In genomic region chr17:46885910-46886643, GRCm38 (mm10) we compare ENCODE assay signal across 12 mouse cellular contexts. TPM values are rescaled to one million over a fixed set of nuclear protein-coding genes. Genes with fewer than 3 reads are reported as not detected.
A peak's percentile ranks its signal among the peaks of the same experiment; 100 is the strongest.
DNase-seq lines count a peak whose midpoint lies in the region; ATAC-seq and TF ChIP-seq lines count a peak whose summit lies in the region.
"Had no signal": no experiment of that assay in that cellular context is flagged by ENCODE, and none has a peak within 500 bp of the region (broad histone marks: within the 10 kb centered on the region; RNA-seq: fewer than 3 reads in every experiment).

No protein-coding gene starts in this region.

- H3K4me2 ChIP-seq in heart, embryonic 16.5 days (ENCODE audit: low read depth, low read length) = peak overlapping the region; percentile 16; the same call in 1 of the 2 replicates
- H3K4me2 ChIP-seq in lung, embryonic 16.5 days (ENCODE audit: low read depth, low read length) = no peak overlapping the region
- H3K4me2 ChIP-seq: forebrain, embryonic 13.5 days had no signal

- TF ChIP-seq CTCF in gastrocnemius, adult 2 months (IDR thresholded peaks at IDR 0.05) = no peak

- intact Hi-C loops in gastrocnemius, adult 2 months (cut with DNase I) = no loop called here

- no peak overlapping the region for H3K4me3 ChIP-seq in heart, embryonic 16.5 days (ENCODE audit: low read length)
- no peak overlapping the region for H3K4me3 ChIP-seq in ES-E14 (ENCODE audit: insufficient read depth in 1 of 2, low read depth in 1 of 2, low read length in 2 of 2, poor library complexity in 1 of 2, severe bottlenecking in 1 of 2)
- no peak overlapping the region; the same call in 1 of the 2 replicates for H3K4me3 ChIP-seq in embryonic facial prominence, embryonic 10.5 days
- no peak overlapping the region for H3K4me3 ChIP-seq in lung, embryonic 16.5 days (ENCODE audit: low read length)
- H3K4me3 ChIP-seq in gastrocnemius, adult 2 months = no peak overlapping the region
- H3K4me3 ChIP-seq: forebrain, embryonic 13.5 days had no signal

- DNase-seq in heart, adult 11 months = no peak
- no peak for DNase-seq in ES-E14 (ENCODE audit: low read depth, low spot score)
- DNase-seq in embryonic facial prominence, embryonic 10.5 days (ENCODE audit: low spot score) = no peak
- DNase-seq in frontal cortex, postnatal 25 days (ENCODE audit: low spot score in 2 of 2) = no peak
- DNase-seq in gastrocnemius, adult 2 months = no peak
- no peak for DNase-seq in adrenal gland, postnatal 10 days
- DNase-seq: kidney, adult 11 months; right cerebral cortex, postnatal 4 days had no signal

- H3K27ac ChIP-seq in heart, embryonic 16.5 days (ENCODE audit: low read length) = 0 out of 2 replicates have a peak overlapping the region, but pooled peaks have one; percentile 26
- H3K27ac ChIP-seq in ES-E14 (ENCODE audit: insufficient read depth, low read depth, low read length, poor library complexity, severe bottlenecking) = 0 out of 2 replicates have a peak overlapping the region, but pooled peaks have one; percentile 0
- H3K27ac ChIP-seq in embryonic facial prominence, embryonic 10.5 days (replicated peaks) = peak overlapping the region; percentile 3; the same call in 1 of the 2 replicates
- H3K27ac ChIP-seq in lung, embryonic 16.5 days (ENCODE audit: low read length) = no peak overlapping the region
- H3K27ac ChIP-seq in gastrocnemius, adult 2 months = no peak overlapping the region
- H3K27ac ChIP-seq: forebrain, embryonic 13.5 days had no signal

- WGBS in heart, embryonic 16.5 days = 22% methylated on average over 17 of the region's 17 CpGs
- 58% methylated on average over 17 of the region's 17 CpGs for WGBS in embryonic facial prominence, embryonic 10.5 days
- 24% methylated on average over 17 of the region's 17 CpGs for WGBS in lung, embryonic 16.5 days

- H3K4me1 ChIP-seq in heart, embryonic 16.5 days (ENCODE audit: control insufficient read depth, insufficient read depth, low read length) = peaks cover 12% of the 10 kb centered on the region
- H3K4me1 ChIP-seq in ES-E14 (ENCODE audit: control insufficient read depth in 2 of 2, insufficient read depth in 2 of 2, low read length in 2 of 2, poor library complexity in 1 of 2) = peaks cover 4 to 17% of the 10 kb centered on the region in 2 experiments; a peak in 3 of 4 replicates
- peaks cover 23% of the 10 kb centered on the region for H3K4me1 ChIP-seq in embryonic facial prominence, embryonic 10.5 days
- peaks cover 10% of the 10 kb centered on the region for H3K4me1 ChIP-seq in lung, embryonic 16.5 days (replicated peaks; ENCODE audit: control insufficient read depth, insufficient read depth, low read length)

- peaks cover 3% of the 10 kb centered on the region; the same call in 1 of the 2 replicates for H3K27me3 ChIP-seq in heart, embryonic 16.5 days (ENCODE audit: control insufficient read depth, insufficient read depth, low read length)
- H3K27me3 ChIP-seq in embryonic facial prominence, embryonic 10.5 days (replicated peaks; ENCODE audit: low read depth, poor library complexity, severe bottlenecking) = no peaks in the 10 kb centered on the region
- no peaks in the 10 kb centered on the region for H3K27me3 ChIP-seq in lung, embryonic 16.5 days (ENCODE audit: control insufficient read depth, insufficient read depth, low read depth, low read length)
- H3K27me3 ChIP-seq: forebrain, embryonic 13.5 days had no signal

- no peaks in the 10 kb centered on the region for H3K36me3 ChIP-seq in heart, embryonic 16.5 days (ENCODE audit: control insufficient read depth, insufficient read depth)
- H3K36me3 ChIP-seq in ES-E14 (ENCODE audit: control insufficient read depth, insufficient read depth, low read length, poor library complexity, severe bottlenecking) = no peaks in the 10 kb centered on the region
- no peaks in the 10 kb centered on the region for H3K36me3 ChIP-seq in embryonic facial prominence, embryonic 10.5 days (replicated peaks)
- H3K36me3 ChIP-seq in lung, embryonic 16.5 days (ENCODE audit: control insufficient read depth, insufficient read depth, low read length) = no peaks in the 10 kb centered on the region

- peak overlapping the region; percentile 9; the same call in 1 of the 2 replicates for H3K9ac ChIP-seq in heart, embryonic 16.5 days (ENCODE audit: low read length)
- peak overlapping the region; percentile 8; the same call in 1 of the 2 replicates for H3K9ac ChIP-seq in ES-E14 (ENCODE audit: insufficient read depth, low read depth, low read length, poor library complexity, severe bottlenecking)
- peak overlapping the region; percentile 31; the same call in 1 of the 2 replicates for H3K9ac ChIP-seq in lung, embryonic 16.5 days (ENCODE audit: low read length)
- H3K9ac ChIP-seq: forebrain, embryonic 13.5 days had no signal

- in situ Hi-C loops in ES-E14 (cut with MboI; ENCODE audit: low sequenced_read_pairs in 2 of 2, unreplicated experiment in 2 of 2) = no loop called here

- H3K9me3 ChIP-seq in heart, embryonic 16.5 days (replicated peaks; ENCODE audit: control insufficient read depth, low read length) = no peaks in the 10 kb centered on the region
- H3K9me3 ChIP-seq in ES-E14 (ENCODE audit: control insufficient read depth, insufficient read depth, low read depth, low read length) = no peaks in the 10 kb centered on the region
- H3K9me3 ChIP-seq in embryonic facial prominence, embryonic 10.5 days = no peaks in the 10 kb centered on the region
- no peaks in the 10 kb centered on the region for H3K9me3 ChIP-seq in lung, embryonic 16.5 days (ENCODE audit: control insufficient read depth, low read length)
- H3K9me3 ChIP-seq: forebrain, embryonic 13.5 days had no signal

- ATAC-seq in heart, embryonic 16.5 days (replicated peaks; ENCODE audit: extremely low read depth, insufficient read depth, low FRiP score) = no peak
- no peak for ATAC-seq in lung, embryonic 16.5 days (ENCODE audit: low read depth)
- ATAC-seq: forebrain, embryonic 13.5 days had no signal

TF ChIP-seq in ES-E14, 5 proteins besides CTCF, POLR2A, EP300 and RAD21:
- no peak for TF ChIP-seq ZC3H11A (IDR thresholded peaks at IDR 0.05; ENCODE audit: borderline replicate concordance, low read depth, low read length)
- no peak for TF ChIP-seq MAFK (IDR thresholded peaks at IDR 0.05; ENCODE audit: insufficient read depth, low read depth, low read length)
- no peak for TF ChIP-seq HCFC1 (IDR thresholded peaks at IDR 0.05; ENCODE audit: borderline replicate concordance, insufficient read depth, low read length)
- TF ChIP-seq ZNF384 (IDR thresholded peaks at IDR 0.05; ENCODE audit: low read depth, low read length) = no peak
- no peak for TF ChIP-seq CHD2 (IDR thresholded peaks at IDR 0.05; ENCODE audit: low read depth, low read length)

RNA-seq across cellular contexts. Expression of gene Tbcc, which starts 4.4 kb away (rescaled TPM):
- 40.3 and 42.9 TPM in 2 replicates for polyA plus RNA-seq in heart, embryonic 16.5 days (2015; fragmentation: Nextera tagmentation; extraction: Ambion mirVana)
- 20.5 and 30.0 TPM in 2 replicates for total RNA-seq in ES-E14 (2012; rRNA removed)
- polyA plus RNA-seq in embryonic facial prominence, embryonic 10.5 days (2016; fragmentation: Nextera tagmentation; extraction: Ambion mirVana) = 52.9 and 57.9 TPM in 2 replicates
- polyA plus RNA-seq in lung, embryonic 16.5 days (2015; fragmentation: Nextera tagmentation; extraction: Ambion mirVana) = 38.6 and 40.8 TPM in 2 replicates
- total RNA-seq in gastrocnemius, adult 2 months (2021) = 1 to 10 TPM; 6.0 to 8.2 TPM
- total RNA-seq in adrenal gland, postnatal 10 days (2021) = 10 to 100 TPM; 21.6 to 23.3 TPM

RNA-seq across cellular contexts. Expression of gene Prph2, which starts 24.2 kb away (rescaled TPM):
- not detected in 2 replicates for polyA plus RNA-seq in heart, embryonic 16.5 days (2015; fragmentation: Nextera tagmentation; extraction: Ambion mirVana)
- total RNA-seq in ES-E14 (2012; rRNA removed) = 0.18 and 0.48 TPM in 2 replicates
- not detected in 2 replicates for polyA plus RNA-seq in embryonic facial prominence, embryonic 10.5 days (2016; fragmentation: Nextera tagmentation; extraction: Ambion mirVana)
- polyA plus RNA-seq in lung, embryonic 16.5 days (2015; fragmentation: Nextera tagmentation; extraction: Ambion mirVana) = not detected in 2 replicates
- not detected for total RNA-seq in gastrocnemius, adult 2 months (2021)
- not detected for total RNA-seq in adrenal gland, postnatal 10 days (2021)
- total RNA-seq: left cerebral cortex, postnatal 14 days had no signal
- polyA plus RNA-seq: forebrain, embryonic 13.5 days had no signal

RNA-seq across cellular contexts. Expression of gene Bicral, which starts 27.8 kb away (rescaled TPM):
- polyA plus RNA-seq in heart, embryonic 16.5 days (2015; fragmentation: Nextera tagmentation; extraction: Ambion mirVana) = 3.5 and 3.9 TPM in 2 replicates
- total RNA-seq in ES-E14 (2012; rRNA removed) = 20.2 and 27.1 TPM in 2 replicates
- 3.0 and 4.4 TPM in 2 replicates for polyA plus RNA-seq in embryonic facial prominence, embryonic 10.5 days (2016; fragmentation: Nextera tagmentation; extraction: Ambion mirVana)
- 3.3 and 4.4 TPM in 2 replicates for polyA plus RNA-seq in lung, embryonic 16.5 days (2015; fragmentation: Nextera tagmentation; extraction: Ambion mirVana)
- 10 to 100 TPM; 11.9 to 13.4 TPM for total RNA-seq in gastrocnemius, adult 2 months (2021)
- total RNA-seq in adrenal gland, postnatal 10 days (2021) = 10 to 100 TPM; 15.2 to 19.0 TPM

Comparison
In these comparisons a context has a peak if more than half of its experiments do, and no peak if none do; other contexts are left out.
1. H3K27ac ChIP-seq: peak in heart, embryonic 16.5 days (single experiment), ES-E14 (single experiment) and embryonic facial prominence, embryonic 10.5 days (single experiment); none in lung, embryonic 16.5 days (single experiment) and gastrocnemius, adult 2 months (single experiment).
2. Peak in every context shown above with its lines, with median percentiles within 50 percentile points of each other: H3K9ac ChIP-seq.